Mouse (Mus musculus) retina, adult 2 months (tissue): ENCODE data around the gene Btg2.

Source experiments
- DNase-seq: peaks from one replicate; pipeline ENCODE4 v3.0.0-alpha.2; 2012; ENCODE audit warnings: low read depth, low spot score

The Btg2 gene

GRCm38 (mm10) chr1:134097956-134098725, 19.2 kb upstream of the Btg2 start:
- no peak for DNase-seq

GRCm38 (mm10) chr1:134097080-134097855, 18.3 kb upstream of the Btg2 start:
- DNase-seq = no peak

- DNase-seq = no peak
These were observed 17.5 kb upstream of the Btg2 start for GRCm38 (mm10) chr1:134096264-134096934.

GRCm38 (mm10) chr1:134095721-134096120, 16.8 kb upstream of the Btg2 start:
- DNase-seq = no peak

- DNase-seq = no peak
These were observed 16.2 kb upstream of the Btg2 start for GRCm38 (mm10) chr1:134095033-134095612.

GRCm38 (mm10) chr1:134093771-134094526, 15.0 kb upstream of the Btg2 start:
- no peak for DNase-seq

GRCm38 (mm10) chr1:134092852-134093770, 14.2 kb upstream of the Btg2 start:
- DNase-seq = peak; percentile 67

GRCm38 (mm10) chr1:134092368-134092767, 13.4 kb upstream of the Btg2 start:
- no peak for DNase-seq

- no peak for DNase-seq
These were observed 12.9 kb upstream of the Btg2 start for GRCm38 (mm10) chr1:134091851-134092250.

- DNase-seq = no peak
These were observed 10.2 kb upstream of the Btg2 start for GRCm38 (mm10) chr1:134089074-134089473.

GRCm38 (mm10) chr1:134086811-134087398, 8.0 kb upstream of the Btg2 start:
- DNase-seq = no peak

GRCm38 (mm10) chr1:134086017-134086416, 7.1 kb upstream of the Btg2 start:
- no peak for DNase-seq

GRCm38 (mm10) chr1:134084128-134084527, 5.2 kb upstream of the Btg2 start:
- DNase-seq = no peak

- DNase-seq = no peak
These were observed 4.8 kb upstream of the Btg2 start for GRCm38 (mm10) chr1:134083676-134084075.

- DNase-seq = no peak
These were observed 4.1 kb upstream of the Btg2 start for GRCm38 (mm10) chr1:134082987-134083516.

GRCm38 (mm10) chr1:134080881-134081450, 2.0 kb upstream of the Btg2 start:
- no peak for DNase-seq

GRCm38 (mm10) chr1:134080406-134080805, 1.5 kb upstream of the Btg2 start:
- no peak for DNase-seq

- DNase-seq = no peak
These were observed 700 bp upstream of the Btg2 start for GRCm38 (mm10) chr1:134079477-134080163.
